Mouse (Mus musculus): Measurements from ENCODE around the gene Ucp3.

- TF ChIP-seq CTCF (IDR thresholded peaks at IDR 0.05; ENCODE audit: low read depth, low read length): no peak
- no peak for TF ChIP-seq POLR2A (IDR thresholded peaks at IDR 0.05; ENCODE audit: extremely low read depth, insufficient read depth, low read length)
Observed at GRCm38 (mm10) chr7:100497402-100497801, 24.6 kb downstream of the Ucp3 start.
